Comparison of ENCODE assay signal across 8 mouse cellular contexts in the genomic region with DNA sequence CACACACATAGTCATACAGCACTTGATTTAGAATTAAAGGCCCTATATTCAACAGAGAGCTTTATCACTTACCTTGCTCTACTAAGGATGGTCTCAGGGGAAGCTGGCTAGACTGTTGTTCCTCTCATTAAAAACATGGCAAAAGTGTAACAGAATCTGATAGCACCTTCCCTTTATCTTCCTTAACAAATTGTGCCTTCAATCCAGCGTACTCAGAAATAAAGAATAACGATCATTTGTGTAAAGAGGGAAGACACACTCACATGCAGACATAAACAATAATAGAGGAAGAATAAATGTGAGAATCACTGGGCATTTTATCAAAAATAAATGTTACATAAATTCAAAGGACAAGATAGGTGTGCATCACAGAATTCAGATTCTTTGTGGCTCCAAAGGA. TPM values are rescaled to one million over a fixed set of nuclear protein-coding genes. Genes with fewer than 3 reads are reported as not detected.
DNase-seq lines count a peak whose midpoint lies in the region; ATAC-seq and TF ChIP-seq lines count a peak whose summit lies in the region.

Gene Plxna2 (plus strand): TSS at position 301 of the 400 bp plus-strand sequence.

- DNase-seq in lung, adult 18-20 months: no peak
- no peak for DNase-seq in heart, embryonic 10.5 days (ENCODE audit: low spot score)
- DNase-seq in layer of hippocampus, postnatal 14 days (ENCODE audit: low spot score in 2 of 2): no peak
- DNase-seq in midbrain, postnatal 0 days (ENCODE audit: low spot score): no peak
- no peak for DNase-seq in cerebellum, postnatal 4 days (ENCODE audit: low spot score in 2 of 2)
- no peak for DNase-seq in cerebellum, adult 9-10 months
- DNase-seq in frontal cortex, postnatal 10 days (ENCODE audit: low spot score in 2 of 2): no peak

- peaks cover 24% of the 10 kb centered on the region for H3K4me1 ChIP-seq in lung, embryonic 16.5 days (replicated peaks; ENCODE audit: control insufficient read depth, insufficient read depth, low read length)
- H3K4me1 ChIP-seq in heart, embryonic 10.5 days: peaks cover 52% of the 10 kb centered on the region
- H3K4me1 ChIP-seq in midbrain, postnatal 0 days (ENCODE audit: insufficient read depth, low read length): no peaks in the 10 kb centered on the region

- peak within 1 kb of the TSS; percentile 27 for H3K9ac ChIP-seq in lung, embryonic 16.5 days (ENCODE audit: low read length)
- no peak within 1 kb of the TSS for H3K9ac ChIP-seq in midbrain, postnatal 0 days (replicated peaks; ENCODE audit: low read length, poor library complexity, severe bottlenecking)

- no peaks in the 10 kb centered on the region for H3K9me3 ChIP-seq in lung, embryonic 16.5 days (ENCODE audit: control insufficient read depth, low read length)
- H3K9me3 ChIP-seq in heart, embryonic 10.5 days: no peaks in the 10 kb centered on the region
- no peaks in the 10 kb centered on the region for H3K9me3 ChIP-seq in midbrain, postnatal 0 days (ENCODE audit: low read length)

- H3K27me3 ChIP-seq in lung, embryonic 16.5 days (ENCODE audit: control insufficient read depth, insufficient read depth, low read depth, low read length): no peaks in the 10 kb centered on the region
- 0 out of 2 replicates have a peak, but pooled peaks cover 7% of the 10 kb centered on the region for H3K27me3 ChIP-seq in heart, embryonic 10.5 days (ENCODE audit: insufficient read depth, poor library complexity, severe bottlenecking)
- H3K27me3 ChIP-seq in midbrain, postnatal 0 days (ENCODE audit: insufficient read depth, low read length): no peaks in the 10 kb centered on the region

- peak within 1 kb of the TSS; percentile 87 for H3K4me2 ChIP-seq in lung, embryonic 16.5 days (ENCODE audit: low read depth, low read length)
- H3K4me2 ChIP-seq in midbrain, postnatal 0 days (ENCODE audit: low read depth, low read length, poor library complexity, severe bottlenecking): peak within 1 kb of the TSS; percentile 88

- ATAC-seq in lung, embryonic 16.5 days (ENCODE audit: low read depth): no peak
- no peak for ATAC-seq in midbrain, postnatal 0 days (ENCODE audit: low FRiP score)

- TF ChIP-seq CTCF in midbrain, postnatal 0 days (IDR thresholded peaks at IDR 0.05): no peak

- 86% methylated on average over 2 of the region's 2 CpGs for WGBS in lung, embryonic 16.5 days
- 94% methylated on average over 2 of the region's 2 CpGs for WGBS in heart, embryonic 10.5 days
- WGBS in midbrain, postnatal 0 days: 94% methylated on average over 2 of the region's 2 CpGs

- H3K4me3 ChIP-seq in lung, embryonic 16.5 days (ENCODE audit: low read length): peak within 1 kb of the TSS; percentile 84
- H3K4me3 ChIP-seq in heart, embryonic 10.5 days: peak within 1 kb of the TSS; percentile 79
- peak within 1 kb of the TSS; percentile 94 for H3K4me3 ChIP-seq in midbrain, postnatal 0 days (ENCODE audit: low read depth, low read length)

- H3K27ac ChIP-seq in lung, embryonic 16.5 days (ENCODE audit: low read length): no peak within 1 kb of the TSS
- H3K27ac ChIP-seq in heart, embryonic 10.5 days: no peak within 1 kb of the TSS; the same call in 1 of the 2 replicates
- H3K27ac ChIP-seq in midbrain, postnatal 0 days (ENCODE audit: low read depth, low read length): peak within 1 kb of the TSS; percentile 80

- H3K36me3 ChIP-seq in lung, embryonic 16.5 days (ENCODE audit: control insufficient read depth, insufficient read depth, low read length): no peaks in the 10 kb centered on the region
- H3K36me3 ChIP-seq in heart, embryonic 10.5 days: no peaks in the 10 kb centered on the region
- H3K36me3 ChIP-seq in midbrain, postnatal 0 days (ENCODE audit: insufficient read depth, low read length): no peaks in the 10 kb centered on the region

RNA-seq across cellular contexts. Expression of gene Plxna2, which starts in this region (rescaled TPM):
- polyA plus RNA-seq in lung, embryonic 16.5 days (2015; fragmentation: Nextera tagmentation; extraction: Ambion mirVana): 10.4 and 10.6 TPM in 2 replicates
- 5.8 and 8.2 TPM in 2 replicates for polyA plus RNA-seq in heart, embryonic 10.5 days (2016; fragmentation: Nextera tagmentation; extraction: Ambion mirVana)
- 10 to 100 TPM; 80.9 to 82.4 TPM for total RNA-seq in layer of hippocampus, postnatal 14 days (2021)
- total RNA-seq in midbrain, postnatal 0 days (2014; rRNA removed): 43.6 and 44.3 TPM in 2 replicates
- polyA plus RNA-seq in midbrain, postnatal 0 days (2015; fragmentation: Nextera tagmentation; extraction: Ambion mirVana): 8.3 and 9.9 TPM in 2 replicates
